Mouse (Mus musculus): Measurements from ENCODE around the gene Umad1. TPM values are rescaled to one million over a fixed set of nuclear protein-coding genes. Genes with fewer than 3 reads are reported as not detected.
A peak's percentile ranks its signal among the peaks of the same experiment; 100 is the strongest.

Umad1 gene
- total RNA-seq, 4 experiments from 2014 or later, result 42.1 to 56.8 (median 44.8) TPM

DNA sequence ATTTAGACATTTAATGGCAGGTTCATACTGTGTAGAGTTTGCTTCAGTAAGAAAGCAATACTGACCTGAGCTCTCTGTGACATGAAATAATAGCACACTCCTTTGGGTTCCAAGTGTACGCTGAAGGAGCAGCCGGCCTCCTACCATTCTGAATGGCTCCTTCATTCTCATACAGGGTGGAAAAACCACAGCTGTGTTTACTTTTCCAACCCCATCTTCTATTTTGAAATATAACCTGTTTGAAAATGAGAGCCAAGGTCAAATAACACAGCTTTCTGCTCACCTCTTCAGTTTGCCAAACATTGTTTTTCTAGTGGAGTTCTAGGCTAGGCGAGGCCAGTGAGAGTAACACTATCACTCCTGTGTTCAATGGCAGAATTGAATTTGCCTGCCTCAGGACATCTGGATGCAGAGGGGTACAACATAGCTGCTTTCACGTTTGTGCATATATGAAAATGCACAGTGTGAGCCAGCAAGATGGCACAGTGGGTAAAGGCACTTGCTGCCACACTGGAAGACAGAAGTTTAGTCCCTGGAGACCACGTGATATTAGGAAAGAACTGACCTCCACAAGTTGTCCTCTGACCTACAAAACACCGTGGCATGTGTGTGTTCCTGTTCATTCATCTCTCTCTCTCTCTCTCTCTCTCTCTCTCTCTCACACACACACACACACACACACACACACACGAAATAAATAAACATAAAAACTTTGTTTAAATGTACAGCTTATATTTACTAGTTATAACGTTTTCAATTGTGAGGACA, 157.9 kb downstream of the Umad1 start:
- DNase-seq (ENCODE audit: low spot score in 2 of 2), result no peak

GRCm38 (mm10) chr6:8419485-8420186, 160.5 kb downstream of the Umad1 start:
- DNase-seq (ENCODE audit: low spot score in 2 of 2), result no peak

DNA sequence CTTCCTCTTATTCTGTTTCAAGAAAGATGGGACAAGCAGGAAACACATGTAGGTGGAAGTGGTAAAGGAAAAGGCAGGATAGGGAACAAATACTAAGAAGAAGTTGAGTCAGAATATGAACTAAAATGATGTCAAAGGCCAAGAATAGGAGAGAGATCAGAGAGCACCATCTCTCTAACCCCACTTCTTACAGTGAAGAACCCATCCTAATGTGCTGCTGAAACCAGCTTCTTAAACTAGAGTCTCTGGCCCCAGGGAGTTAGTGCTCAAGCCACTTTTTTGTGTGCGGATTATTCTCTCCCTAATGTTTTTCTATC, 161.1 kb downstream of the Umad1 start:
- DNase-seq (ENCODE audit: low spot score in 2 of 2), result no peak

- no peak for DNase-seq (ENCODE audit: low spot score in 2 of 2)
Observed at GRCm38 (mm10) chr6:8421421-8421820, 162.3 kb downstream of the Umad1 start.

GRCm38 (mm10) chr6:8421959-8422581, 163.0 kb downstream of the Umad1 start:
- no peak for DNase-seq (ENCODE audit: low spot score in 2 of 2)

DNA sequence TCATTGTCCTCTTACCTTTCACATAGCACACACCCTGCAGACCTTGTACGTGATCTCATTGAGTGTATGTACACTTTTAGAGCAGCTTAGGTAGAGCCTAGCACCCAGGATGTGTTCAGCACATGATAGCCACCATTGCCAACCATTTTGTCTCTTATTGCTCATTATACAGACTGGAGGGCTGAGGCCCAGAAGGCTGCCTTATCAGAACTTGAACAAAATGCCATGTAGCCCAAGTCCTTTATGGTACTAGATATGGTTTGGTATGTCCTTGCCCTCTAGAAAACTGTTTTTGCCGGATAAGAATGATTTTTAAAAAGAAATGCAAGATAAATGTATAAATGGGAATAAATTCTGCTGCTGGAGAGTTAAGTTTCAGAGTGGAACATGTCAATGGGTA, 164.1 kb downstream of the Umad1 start:
- DNase-seq (ENCODE audit: low spot score in 2 of 2), result no peak

GRCm38 (mm10) chr6:8427692-8428091, 168.6 kb downstream of the Umad1 start:
- DNase-seq (ENCODE audit: low spot score in 2 of 2), result no peak

DNA sequence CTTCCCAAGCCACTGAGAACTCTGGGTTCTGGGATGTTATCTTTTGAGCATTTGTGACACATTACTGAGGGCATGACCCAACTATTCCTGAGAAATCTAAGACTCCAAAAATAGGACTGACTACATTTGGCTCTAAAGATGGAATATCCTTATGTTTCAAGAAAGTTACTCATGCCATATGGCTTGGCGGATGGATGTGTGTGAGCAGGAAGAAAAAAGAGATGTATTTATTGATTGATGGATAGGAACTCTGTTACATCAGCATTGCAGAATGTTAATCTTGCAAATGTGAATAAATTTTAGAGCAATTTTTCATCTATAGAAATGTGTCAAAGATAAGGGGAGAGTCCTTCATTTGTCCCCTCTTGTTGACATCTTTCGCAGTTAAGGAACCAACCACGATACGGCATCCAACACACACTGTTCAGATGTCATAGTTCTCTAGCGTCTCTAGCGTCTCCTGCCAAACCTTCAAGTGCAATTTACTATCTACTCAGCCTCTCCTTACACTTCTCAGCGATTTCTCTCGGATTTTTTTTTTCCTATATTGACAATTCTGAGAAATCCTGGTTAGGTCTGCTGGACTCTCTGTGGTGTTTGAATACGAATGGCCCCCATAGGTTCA, 171.6 kb downstream of the Umad1 start:
- DNase-seq (ENCODE audit: low spot score in 2 of 2), result no peak

- no peak for DNase-seq (ENCODE audit: low spot score in 2 of 2)
Observed at GRCm38 (mm10) chr6:8433179-8433578, 174.1 kb downstream of the Umad1 start.

GRCm38 (mm10) chr6:8437937-8438336, 178.8 kb downstream of the Umad1 start:
- no peak for DNase-seq (ENCODE audit: low spot score in 2 of 2)

DNA sequence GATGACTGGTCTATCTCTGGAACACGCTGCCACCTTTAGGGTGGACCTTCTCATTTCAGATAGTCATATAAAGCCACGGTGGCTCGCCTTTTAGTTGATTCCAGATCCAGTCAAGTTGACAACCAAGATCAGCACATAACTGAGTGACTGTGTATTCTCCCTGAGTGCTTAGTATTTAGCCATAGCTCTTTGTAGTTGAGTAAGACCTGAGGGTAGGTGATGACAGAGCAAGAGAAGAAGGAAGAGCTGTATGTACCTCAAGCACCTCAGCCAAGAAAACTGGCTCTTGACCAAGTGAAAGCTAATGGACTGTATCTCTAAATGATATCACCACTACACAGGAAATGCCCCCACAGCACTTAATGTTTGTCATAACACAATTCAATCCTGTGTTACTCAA, 182.7 kb downstream of the Umad1 start:
- no peak for DNase-seq (ENCODE audit: low spot score in 2 of 2)

DNA sequence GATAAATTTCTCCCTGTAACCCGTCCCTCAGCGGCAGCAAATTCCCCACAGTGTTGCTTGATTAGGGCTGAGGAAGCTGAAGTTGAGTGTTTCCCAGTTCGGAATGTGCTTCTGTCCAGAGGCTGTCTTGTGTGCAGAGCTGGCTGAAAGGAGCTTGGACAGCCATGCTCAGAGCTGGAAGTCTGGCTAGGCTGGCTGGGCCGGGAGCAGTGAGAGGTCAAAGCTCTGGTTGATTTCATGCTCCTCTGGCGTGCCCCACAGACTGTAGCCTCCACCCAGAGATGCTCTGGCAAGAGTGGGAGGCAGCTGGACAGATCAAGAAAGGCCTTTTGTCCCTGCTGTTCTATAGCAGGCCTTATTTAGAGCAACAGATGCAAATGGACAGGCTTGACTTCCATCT, 187.7 kb downstream of the Umad1 start:
- DNase-seq (ENCODE audit: low spot score in 2 of 2), result peak in 1 of 2 experiments; percentile 55

DNA sequence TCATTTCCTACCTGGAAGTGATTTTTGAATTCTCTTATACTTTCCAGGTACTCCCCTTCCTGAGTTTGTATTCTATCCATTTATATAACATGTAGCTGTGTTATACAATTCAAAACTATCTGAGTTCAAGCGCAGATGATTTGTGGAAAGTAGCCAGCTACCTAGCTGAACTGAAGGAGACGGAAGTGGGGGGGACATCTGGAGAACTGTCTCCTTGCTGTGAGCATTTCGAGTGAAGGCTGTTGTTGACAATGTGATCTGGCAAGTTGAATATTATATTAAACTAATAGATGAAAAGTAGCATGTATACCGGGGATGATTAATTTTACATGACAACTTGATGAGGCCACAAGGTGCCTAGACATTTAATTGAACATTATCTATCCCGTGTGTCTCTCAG, 196.5 kb downstream of the Umad1 start:
- DNase-seq (ENCODE audit: low spot score in 2 of 2), result no peak

DNA sequence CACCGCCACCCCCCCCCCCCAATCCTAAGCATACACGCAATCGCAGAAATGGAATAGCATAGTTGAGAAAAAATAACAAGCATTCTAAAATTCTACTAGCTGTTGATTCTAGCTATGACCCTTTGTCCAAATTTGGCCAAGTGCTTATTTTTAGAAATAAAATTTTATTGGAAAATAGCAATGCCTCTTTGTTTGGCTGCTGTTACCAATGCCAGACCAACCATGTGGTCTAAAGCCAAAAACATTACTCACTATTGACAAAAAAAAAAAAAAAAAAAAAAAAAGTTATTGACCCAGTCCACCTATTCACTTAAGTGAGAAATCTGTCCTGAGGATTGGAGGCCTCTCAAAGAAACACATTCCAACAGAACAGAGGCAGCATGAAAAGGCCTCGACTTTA, 199.5 kb downstream of the Umad1 start:
- no peak for DNase-seq (ENCODE audit: low spot score in 2 of 2)

GRCm38 (mm10) chr6:8462447-8462846, 203.4 kb downstream of the Umad1 start:
- DNase-seq (ENCODE audit: low spot score in 2 of 2), result no peak

- DNase-seq (ENCODE audit: low spot score in 2 of 2), result no peak
Observed at GRCm38 (mm10) chr6:8465388-8465787, 206.3 kb downstream of the Umad1 start.

- no peak for DNase-seq (ENCODE audit: low spot score in 2 of 2)
Observed at GRCm38 (mm10) chr6:8465985-8466384, 206.9 kb downstream of the Umad1 start.

DNA sequence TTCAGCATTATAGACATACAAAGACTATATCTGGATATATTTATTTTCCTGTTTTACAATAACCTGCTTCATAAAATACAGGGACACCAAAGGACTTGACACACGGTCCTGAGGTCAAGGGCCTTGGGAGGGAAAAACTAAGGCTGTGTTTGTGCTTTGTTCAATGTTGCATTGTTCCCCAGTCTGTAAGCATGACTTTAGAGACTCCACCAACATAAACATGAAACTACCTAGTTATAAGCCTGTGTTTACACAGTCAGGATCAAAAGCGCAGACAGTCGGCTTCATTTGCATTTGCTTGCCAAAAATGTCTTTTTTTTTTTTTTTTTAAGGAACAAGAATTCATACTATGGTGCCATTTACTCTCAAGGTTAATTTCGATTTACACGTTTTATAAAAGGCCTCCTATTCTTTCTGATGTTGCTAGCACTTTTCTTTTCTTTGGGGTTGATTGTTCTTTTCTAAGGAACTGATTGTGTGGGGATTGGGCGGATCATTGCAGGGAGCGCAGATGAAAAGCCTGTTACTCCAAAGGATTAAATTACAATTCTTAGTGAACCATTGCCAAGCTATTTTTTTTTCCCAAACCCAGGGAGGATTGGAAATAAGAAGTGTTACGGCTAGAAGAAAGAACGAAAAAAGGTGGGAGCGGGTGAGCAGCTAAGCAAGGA, 208.7 kb downstream of the Umad1 start:
- DNase-seq (ENCODE audit: low spot score in 2 of 2), result no peak

DNA sequence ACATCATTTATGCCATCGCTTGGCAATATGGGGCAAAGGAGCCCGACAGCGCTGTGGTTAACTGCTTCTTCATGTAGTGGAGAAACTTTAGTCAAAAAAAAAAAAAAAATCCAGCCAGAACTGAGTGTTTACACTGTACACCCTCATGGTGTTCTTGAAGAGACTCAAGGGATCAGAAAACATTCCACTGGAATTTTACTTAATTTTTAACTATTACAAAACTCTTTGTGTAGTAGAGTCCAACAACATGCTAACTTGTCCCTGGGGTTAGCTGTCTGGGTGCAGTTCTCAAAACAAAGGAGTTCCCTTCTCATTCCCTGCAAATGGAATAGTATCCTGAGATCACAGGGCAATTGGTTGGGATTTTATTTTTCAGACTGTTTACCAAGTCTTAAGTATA, 210.8 kb downstream of the Umad1 start:
- no peak for DNase-seq (ENCODE audit: low spot score in 2 of 2)

- DNase-seq (ENCODE audit: low spot score in 2 of 2), result no peak
Observed at GRCm38 (mm10) chr6:8472125-8472524, 213.0 kb downstream of the Umad1 start.

DNA sequence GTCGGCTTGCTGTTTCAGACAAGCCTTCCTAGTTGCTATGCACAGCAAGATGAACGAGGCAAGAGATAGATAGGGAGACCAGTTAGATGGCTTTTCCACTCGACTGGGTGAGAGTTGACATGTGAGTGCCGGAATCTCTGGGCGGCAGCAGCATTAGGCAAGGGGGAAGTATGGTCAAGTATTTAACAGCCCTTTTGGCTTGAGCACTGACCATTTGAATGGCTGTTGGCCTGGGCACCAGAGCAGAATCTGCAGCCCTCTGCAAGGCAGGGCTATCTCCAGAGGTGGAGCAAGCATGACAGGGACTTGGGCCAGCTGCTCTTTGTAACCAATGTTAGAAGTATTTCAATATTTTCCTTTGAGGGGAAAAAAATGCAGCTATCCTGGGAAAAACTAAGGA, 213.8 kb downstream of the Umad1 start:
- no peak for DNase-seq (ENCODE audit: low spot score in 2 of 2)

- DNase-seq (ENCODE audit: low spot score in 2 of 2), result peak in 1 of 2 experiments; percentile 7
Observed at GRCm38 (mm10) chr6:8473498-8473897, 214.4 kb downstream of the Umad1 start.

Measured in left cerebral cortex, adult 8-10 months (tissue).